Mouse (Mus musculus) lung, embryonic 14.5 days (tissue): ENCODE data around the gene Fgfr2. TPM values are rescaled to one million over a fixed set of nuclear protein-coding genes. Genes with fewer than 3 reads are reported as not detected.

Experiments used
- ATAC-seq: fragments of 200-750 bp; cut with Nextera tagmentation; 2 replicates; pipeline ENCODE4 v1.8.0; 2017; ENCODE audit warnings: mild to moderate bottlenecking, moderate TSS enrichment, moderate library complexity; ENCODE audit not compliant: insufficient read depth
- DNase-seq: peaks from one replicate; pipeline ENCODE4 v3.0.0-alpha.2; 2015
- H3K27ac ChIP-seq: fragments of 300-500 bp; sonication (generic); 2 replicates; pipeline ENCODE4 v1.5.1; 2014; ENCODE audit warnings: low read depth, mild to moderate bottlenecking, moderate library complexity
- H3K27me3 ChIP-seq: fragments of 300-500 bp; sonication (generic); 2 replicates; pipeline ENCODE4 v1.6.1; 2014; ENCODE audit warnings: low read length, control low read depth; ENCODE audit not compliant: insufficient read depth
- H3K36me3 ChIP-seq: fragments of 300-500 bp; sonication (generic); 2 replicates; pipeline ENCODE4 v1.6.1; 2014; ENCODE audit warnings: control low read depth; ENCODE audit not compliant: insufficient read depth
- H3K4me1 ChIP-seq: fragments of 300-500 bp; sonication (generic); 2 replicates; pipeline ENCODE4 v1.6.1; 2014; ENCODE audit warnings: antibody characterized with exemption, control low read depth; ENCODE audit not compliant: insufficient read depth
- H3K4me2 ChIP-seq: fragments of 300-500 bp; sonication (generic); 2 replicates; pipeline ENCODE4 v1.6.1; 2014; ENCODE audit warnings: mild to moderate bottlenecking
- H3K4me3 ChIP-seq: fragments of 300-500 bp; sonication (generic); 2 replicates; pipeline ENCODE4 v1.5.1; 2014; ENCODE audit warnings: low read depth, low read length
- H3K9ac ChIP-seq: fragments of 300-500 bp; sonication (generic); 2 replicates; pipeline ENCODE4 v1.6.1; 2014
- H3K9me3 ChIP-seq: fragments of 300-500 bp; sonication (generic); 2 replicates; pipeline ENCODE4 v1.6.1; 2016; ENCODE audit warnings: low read depth, low read length, control low read depth
- CTCF ChIP-seq: IDR thresholded peaks from 2 replicates; pipeline ENCODE4 v1.5.1; 2016; ENCODE audit warnings: antibody characterized with exemption, low read depth
- WGBS: fragments of 180-500 bp; shearing (Covaris S2); extraction: QIAGEN DNeasy Blood & Tissue Kit; methylation state at CpG from one replicate; pipeline ENCODE4 v1.1.7; 2014; 5-methylcytosine and 5-hydroxymethylcytosine counted together
- polyA plus RNA-seq: library from polyadenylated mRNA; unstranded; fragments of >200 nt; fragmentation: Nextera tagmentation; extraction: Ambion mirVana; gene quantifications from 2 replicates; pipeline ENCODE4 v1.2.1, GENCODE M21; 2014

Gene Fgfr2
- polyA plus RNA-seq, 1 experiment from 2014 or later = 179 TPM

DNA sequence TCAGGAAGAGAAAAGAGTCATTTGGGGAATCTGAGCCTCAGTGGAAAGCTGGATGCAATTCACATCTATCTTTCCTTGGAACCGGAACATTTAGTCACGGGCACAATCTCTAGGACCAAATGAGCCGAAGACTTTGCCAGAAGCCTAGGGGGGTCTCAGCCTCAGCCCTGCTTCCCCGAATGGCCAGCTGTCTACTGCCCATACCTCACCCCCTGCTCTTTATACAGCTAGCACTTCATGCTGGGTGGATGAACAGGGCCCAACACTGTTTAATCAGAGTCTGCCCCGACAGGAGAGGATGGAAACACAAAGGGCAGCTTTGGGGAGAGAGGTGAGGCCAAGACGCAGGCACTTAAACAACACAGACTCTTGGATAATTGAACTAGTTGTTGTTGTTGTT, 860.0 kb downstream of the Fgfr2 start:
- Histone ChIP-seq H3K27ac (peak overlapping the region; percentile 31), H3K27me3 (no peaks in the 10 kb centered on the region), H3K4me2 (no peak overlapping the region), H3K4me3 (no peak overlapping the region), H3K4me1 (peaks cover 26% of the 10 kb centered on the region), H3K9ac (no peak overlapping the region), H3K36me3 (peaks cover 10% of the 10 kb centered on the region; the same call in 1 of the 2 replicates), H3K9me3 (no peaks in the 10 kb centered on the region)
- 48% methylated on average over 6 of the region's 6 CpGs for WGBS
- ATAC-seq (no peak), DNase-seq (peak; percentile 27)
- no peak for TF ChIP-seq CTCF

GRCm38 (mm10) chr7:132262696-132263095, 860.5 kb downstream of the Fgfr2 start:
- Histone ChIP-seq H3K27ac (peak overlapping the region; percentile 31), H3K9me3 (no peaks in the 10 kb centered on the region), H3K4me2 (no peak overlapping the region), H3K4me1 (peaks cover 26% of the 10 kb centered on the region), H3K27me3 (no peaks in the 10 kb centered on the region), H3K4me3 (no peak overlapping the region), H3K36me3 (peaks cover 10% of the 10 kb centered on the region; the same call in 1 of the 2 replicates), H3K9ac (no peak overlapping the region)
- 48% methylated on average over 6 of the region's 6 CpGs for WGBS
- DNase-seq (peak; percentile 46), ATAC-seq (no peak; the same call in 1 of the 2 replicates)
- TF ChIP-seq CTCF = no peak

DNA sequence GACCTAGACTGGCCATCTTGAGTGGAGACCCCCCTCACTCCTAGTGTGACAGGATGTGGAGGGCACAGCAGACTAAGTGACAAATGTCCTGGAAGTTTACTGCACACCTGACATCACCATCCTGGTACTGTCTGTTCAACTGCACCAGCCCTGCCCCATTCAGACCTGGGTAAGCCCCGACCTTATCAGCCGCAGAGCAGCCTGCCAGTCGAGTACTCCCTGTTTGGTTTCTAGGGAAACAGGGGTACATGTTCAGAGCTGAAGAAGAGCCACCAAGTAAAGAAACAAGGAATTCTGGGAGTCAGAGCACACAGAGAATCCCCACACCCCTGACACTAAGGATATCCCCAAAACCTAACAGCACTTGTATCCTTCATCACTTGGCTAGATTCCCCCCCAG, 861.3 kb downstream of the Fgfr2 start:
- Histone ChIP-seq H3K9me3 (no peaks in the 10 kb centered on the region), H3K4me1 (peaks cover 26% of the 10 kb centered on the region)

DNA sequence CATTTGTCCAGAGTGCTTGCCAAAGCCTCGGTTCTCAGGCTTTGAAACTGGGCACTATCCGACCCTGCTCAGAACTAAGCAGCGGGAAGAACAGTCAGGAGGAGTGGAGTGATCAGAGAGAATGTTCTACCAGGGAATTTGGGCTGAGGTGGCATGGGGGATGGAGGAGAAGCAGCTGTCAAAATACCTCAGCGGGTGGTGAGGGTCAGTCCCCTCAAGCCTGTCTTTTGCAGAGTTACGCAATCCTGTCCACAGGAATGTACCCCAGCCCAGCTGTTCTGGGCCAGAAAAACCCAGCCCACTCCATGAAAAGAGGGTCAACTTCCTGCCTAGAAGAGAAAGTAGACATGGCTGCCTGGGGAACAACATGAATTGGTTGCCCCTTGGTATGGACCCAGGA, 862.5 kb downstream of the Fgfr2 start:
- WGBS = 47% methylated on average over 5 of the region's 5 CpGs
- Histone ChIP-seq H3K36me3 (no peaks in the 10 kb centered on the region; the same call in 1 of the 2 replicates), H3K27me3 (no peaks in the 10 kb centered on the region), H3K27ac (no peak overlapping the region), H3K4me3 (no peak overlapping the region), H3K9me3 (no peaks in the 10 kb centered on the region), H3K4me2 (no peak overlapping the region), H3K9ac (no peak overlapping the region), H3K4me1 (peaks cover 26% of the 10 kb centered on the region)
- DNase-seq (peak; percentile 57), ATAC-seq (0 out of 2 replicates have a peak, but pooled peaks have one; percentile 5)
- no peak for TF ChIP-seq CTCF

More for the DNA sequence above, 861.3 kb downstream of the Fgfr2 start:
- H3K4me2 ChIP-seq = no peak overlapping the region
- DNase-seq (no peak), ATAC-seq (no peak)
- no peak overlapping the region for H3K4me3 ChIP-seq
- 28% methylated on average over 3 of the region's 3 CpGs for WGBS
- peak overlapping the region; percentile 18; the same call in 1 of the 2 replicates for H3K27ac ChIP-seq
- H3K9ac ChIP-seq = no peak overlapping the region
- H3K27me3 ChIP-seq = no peaks in the 10 kb centered on the region
- no peak for TF ChIP-seq CTCF
- H3K36me3 ChIP-seq = peaks cover 10% of the 10 kb centered on the region; the same call in 1 of the 2 replicates

DNA sequence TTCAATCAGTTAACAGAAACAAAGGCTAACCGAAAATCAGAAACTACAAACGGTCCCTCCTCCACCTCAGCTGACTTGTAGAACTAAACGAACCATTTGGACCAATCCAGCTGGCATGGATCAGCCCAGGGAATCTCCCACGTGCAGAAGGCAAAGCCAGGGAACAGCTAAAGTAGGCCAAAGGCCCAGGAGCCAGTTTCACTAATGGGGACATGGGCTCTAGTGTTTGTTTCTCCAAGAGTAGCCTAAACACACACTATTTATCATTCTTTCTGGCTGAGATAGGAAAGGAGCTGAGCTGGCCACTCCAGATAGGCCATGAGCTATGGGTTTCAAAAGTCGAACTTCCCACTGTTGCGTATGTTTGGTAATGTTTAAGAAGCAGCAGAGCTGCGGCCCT, 864.3 kb downstream of the Fgfr2 start:
- Histone ChIP-seq H3K36me3 (no peaks in the 10 kb centered on the region; the same call in 1 of the 2 replicates), H3K27ac (peak overlapping the region; percentile 71), H3K4me3 (no peak overlapping the region), H3K4me2 (no peak overlapping the region), H3K9me3 (no peaks in the 10 kb centered on the region), H3K4me1 (peaks cover 26% of the 10 kb centered on the region), H3K9ac (no peak overlapping the region), H3K27me3 (no peaks in the 10 kb centered on the region)
- ATAC-seq = peak; percentile 80
- no peak for TF ChIP-seq CTCF
- WGBS = 22% methylated on average over 7 of the region's 7 CpGs
- peak; percentile 87 for DNase-seq

- Histone ChIP-seq H3K27me3 (no peaks in the 10 kb centered on the region), H3K27ac (peak overlapping the region; percentile 58), H3K4me1 (peaks cover 20% of the 10 kb centered on the region), H3K9me3 (no peaks in the 10 kb centered on the region), H3K36me3 (no peaks in the 10 kb centered on the region; the same call in 1 of the 2 replicates), H3K9ac (no peak overlapping the region), H3K4me2 (no peak overlapping the region), H3K4me3 (no peak overlapping the region)
- DNase-seq = peak; percentile 27
- TF ChIP-seq CTCF = no peak
- no peak for ATAC-seq
- 66% methylated on average over 5 of the region's 5 CpGs for WGBS
Measured at GRCm38 (mm10) chr7:132258216-132258615, 864.9 kb downstream of the Fgfr2 start.

- TF ChIP-seq CTCF = no peak
- DNase-seq = peak; percentile 33
- Histone ChIP-seq H3K27ac (no peak overlapping the region), H3K36me3 (0 out of 2 replicates have a peak, but pooled peaks cover under 1% of the 10 kb centered on the region), H3K4me3 (no peak overlapping the region), H3K4me2 (no peak overlapping the region), H3K4me1 (0 out of 2 replicates have a peak, but pooled peaks cover 3% of the 10 kb centered on the region), H3K27me3 (no peaks in the 10 kb centered on the region), H3K9ac (no peak overlapping the region), H3K9me3 (no peaks in the 10 kb centered on the region)
- WGBS = 69% methylated on average over 5 of the region's 5 CpGs
- no peak for ATAC-seq
Measured at GRCm38 (mm10) chr7:132253513-132253912, 869.6 kb downstream of the Fgfr2 start.
